Mouse (Mus musculus) layer of hippocampus, adult 2 months (tissue): ENCODE measurements around the gene Zbtb40. TPM values are rescaled to one million over a fixed set of nuclear protein-coding genes. Genes with fewer than 3 reads are reported as not detected.

Experiments used
- DNase-seq, 2 experiments: peaks; one replicate each; pipeline ENCODE4 v3.0.0; 2022; ENCODE audit warnings: low spot score in 2 of 2
- H3K27ac ChIP-seq: fragments of 200-600 bp; 2 replicates; pipeline ENCODE4 v1.8.1; 2022
- H3K4me3 ChIP-seq: fragments of 200-600 bp; 2 replicates; pipeline ENCODE4 v1.8.1; 2022; ENCODE audit warnings: mild to moderate bottlenecking
- CTCF ChIP-seq: fragments of 200-600 bp; conservative IDR thresholded peaks from 2 replicates; pipeline ENCODE4 v1.8.1; 2022; ENCODE audit warnings: antibody characterized with exemption, mild to moderate bottlenecking, moderate library complexity
- total RNA-seq, 2 experiments: library from RNA; stranded (reverse); gene quantifications; 2 replicates each; pipeline ENCODE4 v1.2.3; 2021

The Zbtb40 gene
- total RNA-seq, 2 experiments from 2014 or later: 11.3 to 12.9 TPM

GRCm38 (mm10) chr4:137025570-137025969, 23.0 kb downstream of the Zbtb40 start:
- DNase-seq: no peak
- no peak overlapping the region for H3K27ac ChIP-seq
- no peak overlapping the region for H3K4me3 ChIP-seq
- TF ChIP-seq CTCF: peak; percentile 23; the same call in 1 of the 2 replicates

GRCm38 (mm10) chr4:137025133-137025532, 23.5 kb downstream of the Zbtb40 start:
- no peak for TF ChIP-seq CTCF
- Histone ChIP-seq H3K27ac (no peak overlapping the region), H3K4me3 (no peak overlapping the region)
- no peak for DNase-seq

- no peak for DNase-seq
- TF ChIP-seq CTCF: no peak
- Histone ChIP-seq H3K27ac (no peak overlapping the region), H3K4me3 (no peak overlapping the region)
These were observed 28.5 kb downstream of the Zbtb40 start for GRCm38 (mm10) chr4:137020065-137020464.

- no peak overlapping the region for H3K4me3 ChIP-seq
- H3K27ac ChIP-seq: no peak overlapping the region
- no peak for TF ChIP-seq CTCF
- DNase-seq: no peak
These were observed 32.7 kb downstream of the Zbtb40 start for GRCm38 (mm10) chr4:137015934-137016333.

- DNase-seq: no peak
- Histone ChIP-seq H3K4me3 (no peak overlapping the region), H3K27ac (no peak overlapping the region)
- no peak for TF ChIP-seq CTCF
These were observed 33.1 kb downstream of the Zbtb40 start for GRCm38 (mm10) chr4:137015476-137015856.

GRCm38 (mm10) chr4:137014654-137015475, 33.7 kb downstream of the Zbtb40 start:
- DNase-seq: no peak
- TF ChIP-seq CTCF: no peak
- H3K4me3 ChIP-seq: no peak overlapping the region
- H3K27ac ChIP-seq: no peak overlapping the region

GRCm38 (mm10) chr4:137014124-137014523, 34.5 kb downstream of the Zbtb40 start:
- no peak overlapping the region for H3K4me3 ChIP-seq
- no peak for DNase-seq
- TF ChIP-seq CTCF: no peak
- H3K27ac ChIP-seq: no peak overlapping the region

- Histone ChIP-seq H3K4me3 (no peak overlapping the region), H3K27ac (no peak overlapping the region)
- no peak for DNase-seq
- no peak for TF ChIP-seq CTCF
These were observed 41.6 kb downstream of the Zbtb40 start for GRCm38 (mm10) chr4:137006966-137007365.

- Histone ChIP-seq H3K4me3 (no peak overlapping the region), H3K27ac (no peak overlapping the region)
- no peak for TF ChIP-seq CTCF
- no peak for DNase-seq
These were observed 46.8 kb downstream of the Zbtb40 start for GRCm38 (mm10) chr4:137001825-137002224.

- Histone ChIP-seq H3K4me3 (no peak overlapping the region), H3K27ac (no peak overlapping the region)
- DNase-seq: no peak
- no peak for TF ChIP-seq CTCF
These were observed 47.6 kb downstream of the Zbtb40 start for GRCm38 (mm10) chr4:137001020-137001419.

- TF ChIP-seq CTCF: no peak
- Histone ChIP-seq H3K27ac (no peak overlapping the region), H3K4me3 (no peak overlapping the region)
- DNase-seq: no peak
These were observed 50.2 kb downstream of the Zbtb40 start for GRCm38 (mm10) chr4:136998371-136998770.

GRCm38 (mm10) chr4:136997723-136998345, 50.8 kb downstream of the Zbtb40 start:
- Histone ChIP-seq H3K4me3 (no peak overlapping the region), H3K27ac (no peak overlapping the region)
- TF ChIP-seq CTCF: no peak
- no peak for DNase-seq

- Histone ChIP-seq H3K27ac (no peak overlapping the region), H3K4me3 (no peak overlapping the region)
- DNase-seq: no peak
- TF ChIP-seq CTCF: no peak
These were observed 51.7 kb downstream of the Zbtb40 start for GRCm38 (mm10) chr4:136996933-136997332.

- no peak for TF ChIP-seq CTCF
- Histone ChIP-seq H3K27ac (no peak overlapping the region), H3K4me3 (no peak overlapping the region)
- DNase-seq: no peak
These were observed 53.2 kb downstream of the Zbtb40 start for GRCm38 (mm10) chr4:136995361-136995760.
